Mouse (Mus musculus) bone marrow macrophage, adult 2 months (primary cell): Measurements from ENCODE around the gene Edem1. TPM values are rescaled to one million over a fixed set of nuclear protein-coding genes. Genes with fewer than 3 reads are reported as not detected.

Experiments
- H3K27ac ChIP-seq: 2 replicates; pipeline ENCODE4 v1.5.1; 2012; ENCODE audit warnings: low read depth, low read length; ENCODE audit not compliant: insufficient read depth
- H3K4me1 ChIP-seq: 2 replicates; pipeline ENCODE4 v1.6.1; 2012; ENCODE audit warnings: low read length; ENCODE audit not compliant: control insufficient read depth, insufficient read depth
- H3K4me3 ChIP-seq: 2 replicates; pipeline ENCODE4 v1.5.1; 2012; ENCODE audit warnings: mild to moderate bottlenecking, low read length, moderate library complexity; ENCODE audit not compliant: insufficient read depth
- CTCF ChIP-seq: IDR thresholded peaks from 2 replicates; pipeline ENCODE4 v1.5.1; 2012; ENCODE audit warnings: low read depth, mild to moderate bottlenecking, low read length, moderate library complexity
- POLR2A ChIP-seq: IDR thresholded peaks from 2 replicates; pipeline ENCODE4 v1.6.1; 2012; ENCODE audit warnings: mild to moderate bottlenecking, low read depth, low read length, borderline replicate concordance
- polyA plus RNA-seq: library from polyadenylated mRNA; stranded (reverse); fragments of >200 nt; gene quantifications from 2 replicates; pipeline ENCODE4 v1.2.4, GENCODE M21; 2012; ENCODE audit not compliant: missing spikeins, insufficient read depth, insufficient read length

The Edem1 gene
- polyA plus RNA-seq, 1 experiment = 186 TPM

DNA sequence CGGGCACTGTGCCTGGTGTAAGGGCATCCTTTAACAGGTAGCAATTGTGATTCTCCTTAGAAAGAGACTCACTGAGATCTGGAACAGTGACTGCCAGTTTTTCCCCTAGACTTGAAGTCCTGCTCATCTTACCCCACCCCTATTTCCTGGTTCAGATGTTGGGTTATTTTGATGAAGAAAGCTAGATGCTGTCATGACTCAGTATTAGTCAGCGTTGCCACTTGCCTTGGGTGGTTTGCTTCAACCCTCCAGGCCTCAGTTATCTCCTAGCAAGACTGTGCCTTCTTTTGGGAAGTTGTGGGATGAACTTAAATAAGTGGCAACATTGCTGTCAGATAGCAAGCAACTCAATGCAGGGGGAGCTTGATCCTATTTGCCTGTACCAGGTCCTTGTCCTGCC, 66.7 kb downstream of the Edem1 start:
- peaks cover 13% of the 10 kb centered on the region for H3K4me1 ChIP-seq
- H3K4me3 ChIP-seq = no peak overlapping the region
- no peak for TF ChIP-seq POLR2A
- TF ChIP-seq CTCF = no peak
- no peak overlapping the region for H3K27ac ChIP-seq

DNA sequence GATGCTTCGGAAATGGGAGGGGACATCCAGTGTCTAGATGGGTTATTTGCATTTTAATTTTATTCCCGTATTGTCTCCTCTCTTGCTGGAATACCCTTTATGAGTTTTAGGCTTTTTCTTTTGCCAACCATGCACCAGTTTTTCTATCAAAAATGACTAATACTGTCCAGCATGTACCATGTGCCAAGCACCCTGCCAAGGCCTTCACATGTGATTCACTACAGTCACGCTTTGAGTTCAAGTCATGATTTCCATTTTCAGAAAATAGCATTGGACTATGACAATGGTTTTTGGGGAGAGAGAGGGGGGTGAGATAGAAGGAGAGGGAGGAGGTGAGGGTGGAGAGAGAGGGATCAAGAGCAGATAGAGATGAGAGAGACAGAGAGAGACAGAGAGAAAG, 67.5 kb downstream of the Edem1 start:
- TF ChIP-seq CTCF = no peak
- no peak for TF ChIP-seq POLR2A
- Histone ChIP-seq H3K27ac (no peak overlapping the region), H3K4me3 (no peak overlapping the region), H3K4me1 (peaks cover 13% of the 10 kb centered on the region)

DNA sequence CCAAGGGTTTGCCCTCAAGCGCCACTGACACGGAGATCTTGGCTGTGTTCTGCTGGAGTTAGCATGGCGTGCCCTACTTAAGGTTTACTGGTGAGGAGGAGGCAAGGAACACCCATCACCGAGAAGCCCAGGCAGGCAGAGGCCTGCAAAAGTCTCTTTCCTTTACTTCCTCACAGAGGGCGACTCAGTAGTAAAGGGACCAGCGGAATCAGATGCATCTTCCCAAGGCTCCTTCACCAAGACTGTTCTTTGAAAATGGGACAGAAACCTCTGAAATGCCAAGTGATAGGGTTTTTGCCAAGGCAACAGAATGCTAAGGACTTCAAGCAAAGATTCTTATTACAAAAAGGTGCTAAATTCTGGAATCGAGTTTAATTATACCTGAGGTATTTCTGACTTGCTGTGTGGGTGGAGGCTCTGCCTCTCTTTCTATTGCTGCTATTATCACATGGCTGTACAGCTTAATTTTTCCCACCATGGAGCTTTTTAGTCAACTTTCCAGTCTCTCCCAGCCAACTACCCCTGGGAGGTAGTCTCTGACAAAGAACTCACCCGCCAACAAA, 68.2 kb downstream of the Edem1 start:
- H3K4me1 ChIP-seq = peaks cover 13% of the 10 kb centered on the region
- H3K27ac ChIP-seq = no peak overlapping the region
- TF ChIP-seq POLR2A (no peak), CTCF (no peak)
- H3K4me3 ChIP-seq = no peak overlapping the region

DNA sequence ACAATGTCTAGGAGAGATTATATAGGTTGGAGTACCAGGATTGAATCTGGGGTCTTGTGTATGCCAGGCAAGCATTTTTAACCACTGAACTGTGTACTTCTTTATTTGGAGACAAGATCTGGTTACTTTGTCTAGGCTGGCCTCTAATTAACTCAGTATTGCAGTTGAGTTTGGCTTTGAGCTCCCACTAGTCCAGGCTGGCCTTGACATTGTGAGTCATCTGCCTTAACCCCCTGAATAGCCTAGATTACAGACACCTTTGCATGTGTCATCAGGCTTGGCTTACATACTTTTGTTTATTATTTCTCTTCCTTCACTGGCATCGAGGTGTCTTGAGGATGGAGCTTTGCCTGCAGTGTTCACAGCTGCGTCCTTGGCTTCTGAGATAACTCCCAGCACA, 70.8 kb downstream of the Edem1 start:
- TF ChIP-seq CTCF = no peak
- no peak for TF ChIP-seq POLR2A
- peaks cover 17% of the 10 kb centered on the region for H3K4me1 ChIP-seq
- no peak overlapping the region for H3K27ac ChIP-seq
- no peak overlapping the region for H3K4me3 ChIP-seq

DNA sequence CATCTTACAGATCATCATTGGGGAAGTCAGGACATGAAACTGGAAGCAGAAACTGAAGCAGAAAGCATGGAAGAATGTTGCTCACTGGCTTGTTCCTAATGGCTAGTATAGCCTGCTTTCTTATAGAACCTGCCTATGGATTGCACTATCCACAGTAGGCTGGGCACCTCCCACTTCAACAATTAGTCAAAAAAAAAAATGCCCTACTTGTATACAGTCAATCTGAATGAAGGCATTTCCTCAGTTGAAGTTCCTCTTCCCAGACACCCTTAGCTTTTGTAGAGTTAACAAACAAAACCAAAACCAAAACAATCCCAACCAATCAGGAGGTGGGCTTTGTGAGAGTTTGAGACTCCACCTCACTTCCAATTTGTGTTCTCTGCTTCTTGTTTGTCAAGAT, 73.7 kb downstream of the Edem1 start:
- no peak overlapping the region for H3K27ac ChIP-seq
- TF ChIP-seq POLR2A (no peak), CTCF (no peak)
- H3K4me1 ChIP-seq = peaks cover 5% of the 10 kb centered on the region
- H3K4me3 ChIP-seq = no peak overlapping the region

DNA sequence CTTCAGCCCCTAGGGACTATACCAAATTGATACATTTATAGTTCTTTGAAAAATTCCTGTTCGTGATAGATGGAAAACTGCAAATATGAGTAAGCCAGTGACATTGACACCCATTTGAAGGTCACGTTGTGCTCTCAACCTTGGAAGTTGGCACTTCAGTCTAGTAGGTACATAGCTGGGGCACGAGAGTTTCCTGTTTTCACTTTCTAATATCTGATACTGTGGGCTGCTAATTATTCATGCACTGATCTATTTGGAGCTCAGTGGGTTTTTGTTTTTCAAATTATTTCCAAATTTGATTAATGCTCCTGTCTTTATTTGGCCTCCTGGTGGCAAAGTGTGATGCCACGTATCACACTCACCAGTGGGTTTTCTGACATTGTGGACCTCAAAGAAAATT, 74.8 kb downstream of the Edem1 start:
- H3K4me3 ChIP-seq = no peak overlapping the region
- H3K4me1 ChIP-seq = peaks cover 5% of the 10 kb centered on the region
- TF ChIP-seq POLR2A (no peak), CTCF (no peak)
- H3K27ac ChIP-seq = no peak overlapping the region

DNA sequence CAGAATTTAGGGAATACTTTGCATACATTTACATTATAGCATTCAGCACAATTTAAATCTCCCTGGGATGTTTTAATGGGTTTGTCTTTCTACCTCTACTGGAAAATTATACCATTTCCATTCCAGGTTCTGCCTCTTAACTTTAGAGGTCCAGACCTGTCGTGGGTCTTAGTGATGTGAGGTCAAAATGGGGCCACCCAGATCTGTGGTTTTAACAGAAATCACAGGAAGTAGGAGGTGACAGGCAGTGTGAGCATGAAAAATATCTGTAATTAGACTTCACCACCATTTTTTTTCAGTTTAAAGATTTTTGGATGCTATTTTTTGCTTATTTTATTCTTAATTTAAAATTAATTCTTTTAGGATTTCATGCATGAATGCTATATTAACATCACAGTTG, 78.1 kb downstream of the Edem1 start:
- TF ChIP-seq POLR2A = no peak
- TF ChIP-seq CTCF = no peak
- Histone ChIP-seq H3K4me1 (peaks cover 5% of the 10 kb centered on the region), H3K4me3 (no peak overlapping the region), H3K27ac (no peak overlapping the region)

Other genes starting within 250 kb of the Edem1 start
- 1.5 and 2.0 TPM in 2 replicates for gene Bhlhe40, start 168.0 kb upstream of the Edem1 start, polyA plus RNA-seq
- gene Arl8b, start 45.5 kb upstream of the Edem1 start, polyA plus RNA-seq = 103 and 114 TPM in 2 replicates